Mouse (Mus musculus): ENCODE measurements around the gene Mt1.

The Mt1 gene

GRCm38 (mm10) chr8:94178857-94179712, at the start of gene Mt1:
Gene Mt1, plus strand, starts transcription at chr8:94179082.
- ChIA-PET CTCF (interaction anchor here in 3 of 4 experiments (0.6 to 1.8 kb wide), 13 partner anchors 8 to 35 kb away, joined by 3 to 12 read pairs (median 4); partner anchors contain the start of gene Nup93 (in 1 of the 3)), POLR2A (interaction anchor here (0.6 to 25.9 kb wide), 51 partner anchors 6 to 737 kb away, joined by 3 to 1078 read pairs (median 4); partner anchors contain the start of genes Mt2 (in 2 of the 4), Nup93 (in 2 of the 4), Bbs2 (in 1 of the 4) and Fam192a (in 1 of the 4))

GRCm38 (mm10) chr8:94129133-94129789, 49.6 kb upstream of the Mt1 start:
- ChIA-PET CTCF (no interaction called here), POLR2A (no interaction called here)

GRCm38 (mm10) chr8:94130126-94130525, 48.8 kb upstream of the Mt1 start:
- ChIA-PET CTCF (no interaction called here), POLR2A (no interaction called here)

- POLR2A ChIA-PET = no interaction called here
- CTCF ChIA-PET = interaction anchor here in 1 of 4 experiments (0.6 kb wide), 1 partner anchor 149 kb away, joined by 3 read pairs; no protein-coding TSS in a partner anchor
These were observed 46.8 kb upstream of the Mt1 start for GRCm38 (mm10) chr8:94132096-94132495.

GRCm38 (mm10) chr8:94134601-94135000, 44.3 kb upstream of the Mt1 start:
- POLR2A ChIA-PET = interaction anchor here in 3 of 4 experiments (0.7 to 2.6 kb wide), 8 partner anchors 16 to 144 kb away, joined by 3 to 6 read pairs (median 3); partner anchors contain the start of genes Mt2 (in 2 of the 3) and Mt1 (in 1 of the 3)
- CTCF ChIA-PET = interaction anchor here in 2 of 4 experiments (1.3 to 1.9 kb wide), 3 partner anchors 10 to 158 kb away, joined by 3 to 4 read pairs (median 4); no protein-coding TSS in a partner anchor

GRCm38 (mm10) chr8:94135556-94135955, 43.3 kb upstream of the Mt1 start:
- POLR2A ChIA-PET = interaction anchor here (0.7 to 2.6 kb wide), 12 partner anchors 16 to 156 kb away, joined by 3 to 6 read pairs (median 3); partner anchors contain the start of genes Mt2 (in 2 of the 4), Bbs2 (in 1 of the 4) and Mt1 (in 1 of the 4)
- CTCF ChIA-PET = interaction anchor here in 2 of 4 experiments (0.7 to 1.9 kb wide), 5 partner anchors 9 to 52 kb away, joined by 3 to 4 read pairs (median 3); no protein-coding TSS in a partner anchor

- ChIA-PET POLR2A (interaction anchor here in 2 of 4 experiments (0.8 to 1.8 kb wide), 5 partner anchors 15 to 160 kb away, joined by 3 to 6 read pairs (median 3); partner anchors contain the start of gene Bbs2 (in 1 of the 2)), CTCF (interaction anchor here in 3 of 4 experiments (0.6 to 1.9 kb wide), 5 partner anchors 31 to 203 kb away, joined by 3 to 4 read pairs (median 3); no protein-coding TSS in a partner anchor)
These were observed 42.7 kb upstream of the Mt1 start for GRCm38 (mm10) chr8:94136192-94136591.

GRCm38 (mm10) chr8:94136933-94137332, 41.9 kb upstream of the Mt1 start, which contains the start of gene Mt4:
Gene Mt4, plus strand, starts transcription at chr8:94137197.
- ChIA-PET POLR2A (interaction anchor here in 2 of 4 experiments (0.8 to 1.6 kb wide), 3 partner anchors 14 to 161 kb away, joined by 3 to 4 read pairs (median 3); no protein-coding TSS in a partner anchor), CTCF (interaction anchor here in 1 of 4 experiments (0.6 kb wide), 1 partner anchor 204 kb away, joined by 3 read pairs; no protein-coding TSS in a partner anchor)

- CTCF ChIA-PET = interaction anchor here in 2 of 4 experiments (0.5 to 0.6 kb wide), 2 partner anchors 9 to 647 kb away, joined by 3 read pairs; no protein-coding TSS in a partner anchor
- POLR2A ChIA-PET = interaction anchor here in 1 of 4 experiments (0.5 to 1.1 kb wide), 2 partner anchors 18 to 50 kb away, joined by 3 read pairs; no protein-coding TSS in a partner anchor
These were observed 38.6 kb upstream of the Mt1 start for GRCm38 (mm10) chr8:94140266-94140795.

GRCm38 (mm10) chr8:94148236-94148635, 30.6 kb upstream of the Mt1 start:
- POLR2A ChIA-PET = interaction anchor here in 3 of 4 experiments (0.9 to 2.4 kb wide), 8 partner anchors 9 to 48 kb away, joined by 3 to 8 read pairs (median 4); partner anchors contain the start of gene Mt1 (in 1 of the 3)
- CTCF ChIA-PET = interaction anchor here (0.5 to 2.1 kb wide), 8 partner anchors 19 to 1275 kb away, joined by 3 to 5 read pairs (median 4); no protein-coding TSS in a partner anchor

GRCm38 (mm10) chr8:94150925-94151324, 28.0 kb upstream of the Mt1 start:
- POLR2A ChIA-PET = interaction anchor here in 3 of 4 experiments (0.7 to 6.4 kb wide), 18 partner anchors 12 to 69 kb away, joined by 3 to 28 read pairs (median 5); partner anchors contain the start of genes Mt2 (in 3 of the 3), Bbs2 (in 1 of the 3), Mt4 (in 1 of the 3) and Nup93 (in 1 of the 3)
- CTCF ChIA-PET = interaction anchor here in 2 of 4 experiments (0.5 to 1.7 kb wide), 9 partner anchors 16 to 1279 kb away, joined by 3 to 17 read pairs (median 4); partner anchors contain the start of gene Mt1 (in 1 of the 2)

- CTCF ChIA-PET = interaction anchor here in 1 of 4 experiments (0.6 to 2.7 kb wide), 3 partner anchors 14 to 213 kb away, joined by 3 to 9 read pairs (median 3); no protein-coding TSS in a partner anchor
- POLR2A ChIA-PET = interaction anchor here in 2 of 4 experiments (0.6 to 6.4 kb wide), 15 partner anchors 8 to 1096 kb away, joined by 3 to 28 read pairs (median 4); partner anchors contain the start of genes Mt1 (in 2 of the 2), Mt2 (in 1 of the 2) and Nup93 (in 1 of the 2)
These were observed 26.2 kb upstream of the Mt1 start, which contains the start of gene Mt3 for GRCm38 (mm10) chr8:94152513-94153300. Gene Mt3, plus strand, starts transcription at chr8:94152607.

- ChIA-PET CTCF (interaction anchor here in 1 of 4 experiments (0.8 to 2.7 kb wide), 3 partner anchors 14 to 34 kb away, joined by 3 to 9 read pairs (median 3); no protein-coding TSS in a partner anchor), POLR2A (interaction anchor here in 2 of 4 experiments (0.6 to 6.4 kb wide), 15 partner anchors 9 to 1095 kb away, joined by 3 to 28 read pairs (median 5); partner anchors contain the start of genes Mt2 (in 2 of the 2), Mt1 (in 1 of the 2) and Nup93 (in 1 of the 2))
These were observed 25.4 kb upstream of the Mt1 start for GRCm38 (mm10) chr8:94153451-94153850.

- POLR2A ChIA-PET = interaction anchor here in 2 of 4 experiments (0.9 to 6.4 kb wide), 11 partner anchors 13 to 33 kb away, joined by 3 to 28 read pairs (median 5); partner anchors contain the start of genes Mt1 (in 2 of the 2) and Mt2 (in 1 of the 2)
- CTCF ChIA-PET = interaction anchor here in 2 of 4 experiments (0.6 to 2.7 kb wide), 3 partner anchors 13 to 447 kb away, joined by 3 to 9 read pairs (median 4); partner anchors contain the start of genes Fam192a (in 1 of the 2) and Rspry1 (in 1 of the 2)
These were observed 24.3 kb upstream of the Mt1 start for GRCm38 (mm10) chr8:94154537-94154936.

GRCm38 (mm10) chr8:94156092-94156491, 22.8 kb upstream of the Mt1 start:
- CTCF ChIA-PET = interaction anchor here in 2 of 4 experiments (0.6 to 1.5 kb wide), 2 partner anchors 11 to 1146 kb away, joined by 4 to 8 read pairs; no protein-coding TSS in a partner anchor
- POLR2A ChIA-PET = interaction anchor here in 3 of 4 experiments (0.7 to 1.8 kb wide), 5 partner anchors 11 to 28 kb away, joined by 3 to 11 read pairs (median 4); partner anchors contain the start of genes Mt1 (in 2 of the 3) and Mt2 (in 1 of the 3)

- ChIA-PET POLR2A (interaction anchor here in 3 of 4 experiments (0.7 to 25.9 kb wide), 9 partner anchors 10 to 222 kb away, joined by 3 to 1078 read pairs (median 18); partner anchors contain the start of gene Mt1 (in 2 of the 3)), CTCF (interaction anchor here (0.7 to 3.7 kb wide), 12 partner anchors 13 to 44 kb away, joined by 3 to 39 read pairs (median 12); partner anchors contain the start of gene Mt1 (in 1 of the 4))
These were observed 13.1 kb upstream of the Mt1 start for GRCm38 (mm10) chr8:94165772-94166171.
